Mouse (Mus musculus) liver, embryonic 14.5 days (tissue): ENCODE measurements around the gene Pex7.

Experiments
- CTCF ChIP-seq: IDR thresholded peaks from 2 replicates; pipeline ENCODE4 v1.5.1; 2016; ENCODE audit warnings: antibody characterized with exemption, low read depth, control low read depth
- EP300 ChIP-seq: IDR thresholded peaks from 2 replicates; pipeline ENCODE4 v1.6.1; 2016; ENCODE audit warnings: antibody characterized with exemption, low read depth

DNA sequence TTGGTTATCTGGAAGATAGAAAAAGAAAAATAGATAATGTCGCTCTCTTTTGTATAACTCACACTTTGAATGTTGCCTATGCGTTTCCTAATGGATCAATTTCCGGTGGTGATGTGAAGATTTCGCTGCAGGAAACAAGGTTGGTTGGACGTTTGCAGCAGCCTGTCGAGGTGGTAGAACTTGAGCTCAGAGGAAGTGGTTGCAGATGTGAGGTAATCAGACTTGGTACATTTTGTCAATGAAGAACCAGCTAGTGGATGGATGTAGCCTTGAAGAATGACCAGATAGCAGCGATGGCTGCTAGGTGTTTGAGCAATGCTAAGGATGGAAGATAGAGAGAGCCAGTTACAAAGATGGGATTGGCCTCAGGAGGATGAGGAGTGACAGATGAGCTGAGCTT is 102.7 kb downstream of the Pex7 start:
- TF ChIP-seq CTCF (no peak), EP300 (no peak)
